Mouse (Mus musculus): ENCODE results near the gene Zw10.

- TF ChIP-seq CTCF (IDR thresholded peaks at IDR 0.05; ENCODE audit: borderline replicate concordance, insufficient read depth, low read depth, low read length), result no peak
- no peak for TF ChIP-seq POLR2A (IDR thresholded peaks at IDR 0.05; ENCODE audit: borderline replicate concordance, insufficient read depth, low read length)
These were observed 62.9 kb downstream of the Zw10 start for GRCm38 (mm10) chr9:49118271-49118825.

Data from cerebellum, adult 2 months (tissue).